Mouse (Mus musculus) midbrain, postnatal 0 days (tissue): ENCODE measurements around the gene Disp2. TPM values are rescaled to one million over a fixed set of nuclear protein-coding genes. Genes with fewer than 3 reads are reported as not detected.

Experiments
- ATAC-seq: fragments of 200-750 bp; cut with Nextera tagmentation; 2 replicates; pipeline ENCODE4 v1.8.0; 2017; ENCODE audit warnings: moderate number of reproducible peaks, mild to moderate bottlenecking, moderate TSS enrichment, moderate library complexity; ENCODE audit not compliant: low FRiP score
- DNase-seq: peaks from one replicate; pipeline ENCODE4 v3.0.0-alpha.2; 2015; ENCODE audit warnings: low spot score
- H3K27ac ChIP-seq: fragments of 300-500 bp; sonication (generic); 2 replicates; pipeline ENCODE4 v1.5.1; 2014; ENCODE audit warnings: low read depth, mild to moderate bottlenecking, low read length, mixed read lengths
- H3K27me3 ChIP-seq: fragments of 300-500 bp; sonication (generic); 2 replicates; pipeline ENCODE4 v1.6.1; 2014; ENCODE audit warnings: low read length, control low read depth, mixed read lengths; ENCODE audit not compliant: insufficient read depth
- H3K36me3 ChIP-seq: fragments of 300-500 bp; sonication (generic); 2 replicates; pipeline ENCODE4 v1.6.1; 2014; ENCODE audit warnings: low read length, control low read depth, mixed read lengths; ENCODE audit not compliant: insufficient read depth
- H3K4me1 ChIP-seq: fragments of 300-500 bp; sonication (generic); 2 replicates; pipeline ENCODE4 v1.6.1; 2014; ENCODE audit warnings: mild to moderate bottlenecking, control low read depth, antibody characterized with exemption, low read length, mixed read lengths; ENCODE audit not compliant: insufficient read depth
- H3K4me2 ChIP-seq: fragments of 300-500 bp; sonication (generic); 2 replicates; pipeline ENCODE4 v1.6.1; 2014; ENCODE audit warnings: low read depth, mild to moderate bottlenecking, low read length, mixed read lengths; ENCODE audit not compliant: poor library complexity, severe bottlenecking
- H3K4me3 ChIP-seq: fragments of 300-500 bp; sonication (generic); 2 replicates; pipeline ENCODE4 v1.5.1; 2014; ENCODE audit warnings: low read depth, mild to moderate bottlenecking, low read length, moderate library complexity
- H3K9ac ChIP-seq: fragments of 300-500 bp; sonication (generic); replicated peaks from 2 replicates; pipeline ENCODE4 v1.6.1; 2014; ENCODE audit warnings: mild to moderate bottlenecking, low read length, moderate library complexity, mixed read lengths; ENCODE audit not compliant: poor library complexity, severe bottlenecking
- H3K9me3 ChIP-seq: fragments of 300-500 bp; sonication (generic); 2 replicates; pipeline ENCODE4 v1.6.1; 2016; ENCODE audit warnings: low read length, control low read depth
- CTCF ChIP-seq: IDR thresholded peaks from 2 replicates; pipeline ENCODE4 v1.5.1; 2016; ENCODE audit warnings: antibody characterized with exemption, mild to moderate bottlenecking
- WGBS: fragments of 180-500 bp; shearing (Covaris S2); extraction: QIAGEN DNeasy Blood & Tissue Kit; methylation state at CpG from one replicate; pipeline ENCODE4 v1.1.7; 2014; 5-methylcytosine and 5-hydroxymethylcytosine counted together
- polyA plus RNA-seq: library from polyadenylated mRNA; unstranded; fragments of >200 nt; fragmentation: Nextera tagmentation; extraction: Ambion mirVana; gene quantifications from 2 replicates; pipeline ENCODE4 v1.2.1, GENCODE M21; 2015
- total RNA-seq: library from RNA; depleted of rRNA; stranded (reverse); fragments of >200 nt; gene quantifications from 2 replicates; pipeline ENCODE4 v1.2.3, GENCODE M21; 2014

Gene Disp2
- total and polyA plus RNA-seq, 2 experiments from 2014 or later = 72.6 to 201 TPM

GRCm38 (mm10) chr2:118764875-118765274 lies 14.6 kb upstream of the Disp2 start:
- no peak for TF ChIP-seq CTCF
- H3K4me1 ChIP-seq = peaks cover 8% of the 10 kb centered on the region
- no peak for DNase-seq
- no peaks in the 10 kb centered on the region for H3K27me3 ChIP-seq
- 87% methylated on average over 5 of the region's 5 CpGs for WGBS
- no peak for ATAC-seq
- H3K9ac ChIP-seq = no peak overlapping the region
- H3K4me3 ChIP-seq = no peak overlapping the region
- no peaks in the 10 kb centered on the region for H3K36me3 ChIP-seq
- no peak overlapping the region for H3K4me2 ChIP-seq
- no peak overlapping the region for H3K27ac ChIP-seq
- no peaks in the 10 kb centered on the region for H3K9me3 ChIP-seq

GRCm38 (mm10) chr2:118766041-118767033 lies 13.2 kb upstream of the Disp2 start:
- Histone ChIP-seq H3K27me3 (no peaks in the 10 kb centered on the region), H3K4me2 (no peak overlapping the region), H3K4me3 (no peak overlapping the region), H3K9ac (no peak overlapping the region), H3K27ac (no peak overlapping the region), H3K9me3 (no peaks in the 10 kb centered on the region), H3K4me1 (peaks cover 8% of the 10 kb centered on the region), H3K36me3 (no peaks in the 10 kb centered on the region)
- DNase-seq = no peak
- WGBS = 75% methylated on average over 10 of the region's 10 CpGs
- no peak for ATAC-seq
- TF ChIP-seq CTCF = peak; percentile 24

GRCm38 (mm10) chr2:118772158-118772874 lies 7.2 kb upstream of the Disp2 start, which contains the start of gene Phgr1:
Phgr1 (plus strand) TSS chr2:118772769.
- ATAC-seq = no peak
- Histone ChIP-seq H3K27ac (no peak within 1 kb of the TSS), H3K4me1 (no peaks in the 10 kb centered on the region), H3K9ac (no peak within 1 kb of the TSS), H3K4me2 (no peak within 1 kb of the TSS), H3K27me3 (no peaks in the 10 kb centered on the region), H3K4me3 (no peak within 1 kb of the TSS), H3K9me3 (no peaks in the 10 kb centered on the region), H3K36me3 (no peaks in the 10 kb centered on the region)
- DNase-seq = no peak
- 81% methylated on average over 6 of the region's 6 CpGs for WGBS
- no peak for TF ChIP-seq CTCF

- Histone ChIP-seq H3K36me3 (no peaks in the 10 kb centered on the region), H3K27ac (no peak overlapping the region), H3K27me3 (no peaks in the 10 kb centered on the region), H3K9me3 (no peaks in the 10 kb centered on the region), H3K9ac (no peak overlapping the region), H3K4me1 (0 out of 2 replicates have a peak, but pooled peaks cover 3% of the 10 kb centered on the region), H3K4me3 (no peak overlapping the region), H3K4me2 (no peak overlapping the region)
- DNase-seq (no peak), ATAC-seq (no peak)
- TF ChIP-seq CTCF = no peak
- WGBS = 93% methylated on average over 2 of the region's 2 CpGs
Measured at GRCm38 (mm10) chr2:118774536-118774935, 5.0 kb upstream of the Disp2 start.

- no peak for TF ChIP-seq CTCF
- Histone ChIP-seq H3K4me3 (no peak overlapping the region), H3K36me3 (no peaks in the 10 kb centered on the region), H3K4me1 (0 out of 2 replicates have a peak, but pooled peaks cover 3% of the 10 kb centered on the region), H3K9me3 (no peaks in the 10 kb centered on the region), H3K4me2 (no peak overlapping the region), H3K27me3 (no peaks in the 10 kb centered on the region), H3K27ac (no peak overlapping the region), H3K9ac (no peak overlapping the region)
- WGBS = 67% methylated on average over 1 of the region's 1 CpGs
- no peak for ATAC-seq
- DNase-seq = peak; percentile 45
Measured at GRCm38 (mm10) chr2:118775396-118775795, 4.1 kb upstream of the Disp2 start.
